Mouse (Mus musculus): Measurements from ENCODE around the gene Hist1h2ai. TPM values are rescaled to one million over a fixed set of nuclear protein-coding genes. Genes with fewer than 3 reads are reported as not detected.

The Hist1h2ai gene
- not detected for polyA plus RNA-seq (2017; shearing (Covaris generic))

GRCm38 (mm10) chr13:21715864-21716539 is at the start of gene Hist1h2ai, which contains the start of gene Hist1h2bl:
TSS of gene Hist1h2ai (plus strand) at chr13:21716422.
TSS of gene Hist1h2bl (minus strand) at chr13:21716143.

DNA sequence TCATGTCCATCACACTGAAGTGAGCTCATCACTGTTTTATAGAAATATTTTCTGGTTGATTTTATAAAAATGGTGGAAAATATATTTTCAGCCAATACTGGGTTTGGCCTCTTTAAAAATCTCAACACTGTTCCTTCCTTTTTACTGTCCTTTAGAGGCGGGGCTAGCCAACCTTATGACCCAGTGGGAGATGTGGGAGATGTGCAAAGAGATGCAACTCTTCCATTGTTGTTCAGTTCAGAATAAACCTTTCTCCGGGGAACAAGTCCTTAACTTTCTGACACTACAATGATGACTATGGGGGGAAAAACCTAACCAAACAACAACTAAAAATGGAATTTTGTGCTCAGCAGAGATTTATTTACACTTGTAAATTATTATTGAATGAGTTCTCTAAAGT is 38.9 kb upstream of the Hist1h2ai start, which contains the start of gene Olfr1360:
TSS of gene Olfr1360 (minus strand) at position 101 of the 400 bp plus-strand sequence.

GRCm38 (mm10) chr13:21697811-21698210 is 18.4 kb upstream of the Hist1h2ai start, which contains the start of gene Olfr1359:
TSS of gene Olfr1359 (plus strand) at chr13:21698111.

GRCm38 (mm10) chr13:21717397-21718357 is 1.5 kb downstream of the Hist1h2ai start, which contains the start of gene Hist1h3h:
TSS of gene Hist1h3h (plus strand) at chr13:21717659.

GRCm38 (mm10) chr13:21721757-21722372 is 5.6 kb downstream of the Hist1h2ai start, which contains the start of gene Hist1h2bm:
TSS of gene Hist1h2bm (plus strand) at chr13:21722044.

DNA sequence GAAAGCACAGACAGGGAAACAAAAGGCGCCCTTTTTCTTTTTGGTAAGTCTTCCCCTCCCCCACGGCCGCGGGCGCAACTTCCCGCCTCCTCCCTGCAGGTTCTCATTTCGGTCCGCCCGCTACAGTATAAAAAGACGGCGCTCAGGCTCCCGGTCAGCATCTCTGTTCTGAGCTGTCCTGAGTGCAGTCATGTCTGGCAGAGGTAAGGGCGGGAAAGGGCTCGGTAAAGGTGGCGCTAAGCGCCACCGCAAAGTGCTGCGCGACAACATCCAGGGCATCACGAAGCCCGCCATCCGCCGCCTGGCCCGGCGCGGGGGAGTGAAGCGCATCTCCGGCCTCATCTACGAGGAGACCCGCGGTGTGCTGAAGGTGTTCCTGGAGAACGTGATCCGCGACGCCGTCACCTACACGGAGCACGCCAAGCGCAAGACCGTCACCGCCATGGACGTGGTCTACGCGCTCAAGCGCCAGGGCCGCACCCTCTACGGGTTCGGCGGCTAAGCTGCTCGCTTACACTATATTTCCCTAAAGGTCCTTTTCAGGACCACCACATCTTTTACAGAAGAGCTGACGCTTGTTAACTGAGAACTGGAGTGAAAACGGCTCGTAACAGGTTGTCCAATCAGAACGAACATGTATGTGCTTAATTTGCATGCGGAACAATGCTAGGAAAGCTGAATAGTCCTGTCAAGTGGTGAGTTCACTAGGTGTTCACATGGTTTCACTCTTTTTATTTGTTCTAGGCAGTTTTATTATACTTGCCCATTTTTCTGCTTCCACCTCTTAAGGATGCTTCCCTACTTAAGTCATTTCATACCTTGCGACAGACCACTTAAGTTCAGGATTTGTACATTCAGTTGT is 18.9 kb downstream of the Hist1h2ai start, which contains the start of gene Hist1h4j:
TSS of gene Hist1h4j (plus strand) at position 159 of the 862 bp plus-strand sequence.

GRCm38 (mm10) chr13:21750159-21751017 is 34.2 kb downstream of the Hist1h2ai start, which contains the start of gene Hist1h4k:
TSS of gene Hist1h4k (minus strand) at chr13:21750505.

DNA sequence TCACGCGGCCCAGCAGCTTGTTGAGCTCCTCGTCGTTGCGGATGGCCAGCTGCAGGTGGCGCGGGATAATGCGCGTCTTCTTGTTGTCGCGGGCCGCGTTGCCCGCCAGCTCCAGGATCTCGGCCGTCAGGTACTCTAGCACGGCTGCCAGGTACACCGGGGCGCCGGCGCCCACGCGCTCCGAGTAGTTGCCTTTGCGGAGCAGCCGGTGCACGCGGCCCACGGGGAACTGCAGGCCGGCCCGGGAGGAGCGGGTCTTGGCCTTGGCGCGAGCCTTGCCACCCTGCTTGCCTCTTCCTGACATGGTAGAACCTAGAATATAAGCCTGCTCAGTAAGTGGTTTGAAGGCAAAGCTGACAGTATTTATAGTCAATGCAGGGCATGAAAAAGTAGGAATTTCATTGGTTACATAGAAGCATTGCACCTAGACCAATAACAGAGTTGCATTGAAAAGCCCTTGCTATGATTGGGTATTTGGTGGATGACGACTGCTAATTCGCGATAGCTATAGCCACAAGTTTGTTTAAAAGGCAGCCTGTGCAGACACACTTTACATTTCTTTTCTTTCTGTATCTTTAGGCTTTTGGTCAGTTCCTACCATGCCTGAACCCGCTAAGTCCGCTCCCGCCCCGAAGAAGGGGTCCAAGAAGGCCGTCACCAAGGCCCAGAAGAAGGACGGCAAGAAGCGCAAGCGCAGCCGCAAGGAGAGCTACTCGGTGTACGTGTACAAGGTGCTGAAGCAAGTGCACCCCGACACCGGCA is 37.5 kb downstream of the Hist1h2ai start, which contains the start of the genes Hist1h2ak and Hist1h2bn:
TSS of gene Hist1h2ak (minus strand) at position 304 of the 762 bp plus-strand sequence.
TSS of gene Hist1h2bn (plus strand) at position 600 of the 762 bp plus-strand sequence.

Other genes starting within 250 kb of the Hist1h2ai start
- not detected for gene Nkapl, start 247.9 kb upstream of the Hist1h2ai start, polyA plus RNA-seq (2017; shearing (Covaris generic))
- gene Zkscan4, start 237.5 kb upstream of the Hist1h2ai start, polyA plus RNA-seq (2017; shearing (Covaris generic)), result not detected
- gene Gm10065, start 237.0 kb upstream of the Hist1h2ai start, polyA plus RNA-seq (2017; shearing (Covaris generic)), result not detected
- 0.55 TPM for gene AK157302, start 221.2 kb upstream of the Hist1h2ai start, polyA plus RNA-seq (2017; shearing (Covaris generic))
- gene Gm11273, start 215.0 kb upstream of the Hist1h2ai start, polyA plus RNA-seq (2017; shearing (Covaris generic)), result 3.5 TPM
- 3.1 TPM for gene Zkscan8, start 185.3 kb upstream of the Hist1h2ai start, polyA plus RNA-seq (2017; shearing (Covaris generic))
- 0.11 TPM for gene Olfr1366, start 173.6 kb upstream of the Hist1h2ai start, polyA plus RNA-seq (2017; shearing (Covaris generic))
- gene Olfr1535, start 156.5 kb upstream of the Hist1h2ai start, polyA plus RNA-seq (2017; shearing (Covaris generic)), result not detected
- not detected for gene Olfr1364, start 134.7 kb upstream of the Hist1h2ai start, polyA plus RNA-seq (2017; shearing (Covaris generic))
- not detected for gene Olfr1362, start 102.4 kb upstream of the Hist1h2ai start, polyA plus RNA-seq (2017; shearing (Covaris generic))
- gene Olfr11, start 73.9 kb upstream of the Hist1h2ai start, polyA plus RNA-seq (2017; shearing (Covaris generic)), result not detected
- gene Olfr1361, start 53.0 kb upstream of the Hist1h2ai start, polyA plus RNA-seq (2017; shearing (Covaris generic)), result not detected
- not detected for gene Olfr1360, start 39.0 kb upstream of the Hist1h2ai start, polyA plus RNA-seq (2017; shearing (Covaris generic))
- not detected for gene Olfr1359, start 18.3 kb upstream of the Hist1h2ai start, polyA plus RNA-seq (2017; shearing (Covaris generic))
- not detected for gene Hist1h2bl, start 279 bp upstream of the Hist1h2ai start, polyA plus RNA-seq (2017; shearing (Covaris generic))
- gene Hist1h3h, start 1.2 kb downstream of the Hist1h2ai start, polyA plus RNA-seq (2017; shearing (Covaris generic)), result 1.7 TPM
- gene Hist1h2bm, start 5.6 kb downstream of the Hist1h2ai start, polyA plus RNA-seq (2017; shearing (Covaris generic)), result not detected
- 1.1 TPM for gene Hist1h4j, start 18.6 kb downstream of the Hist1h2ai start, polyA plus RNA-seq (2017; shearing (Covaris generic))
- 10.0 TPM for gene Hist1h4k, start 34.1 kb downstream of the Hist1h2ai start, polyA plus RNA-seq (2017; shearing (Covaris generic))
- gene Hist1h2ak, start 37.4 kb downstream of the Hist1h2ai start, polyA plus RNA-seq (2017; shearing (Covaris generic)), result 4.1 TPM
- gene Hist1h2bn, start 37.7 kb downstream of the Hist1h2ai start, polyA plus RNA-seq (2017; shearing (Covaris generic)), result 2.5 TPM
- 0.97 TPM for gene Hist1h1b, start 64.2 kb downstream of the Hist1h2ai start, polyA plus RNA-seq (2017; shearing (Covaris generic))
- gene Hist1h3i, start 66.9 kb downstream of the Hist1h2ai start, polyA plus RNA-seq (2017; shearing (Covaris generic)), result 1.9 TPM
- 2.3 TPM for gene Hist1h2an, start 70.8 kb downstream of the Hist1h2ai start, polyA plus RNA-seq (2017; shearing (Covaris generic))
- not detected for gene Hist1h2bp, start 71.0 kb downstream of the Hist1h2ai start, polyA plus RNA-seq (2017; shearing (Covaris generic))
- gene Hist1h2bq, start 93.8 kb downstream of the Hist1h2ai start, polyA plus RNA-seq (2017; shearing (Covaris generic)), result 6.5 TPM
- 14.0 TPM for gene Hist1h2ao, start 94.0 kb downstream of the Hist1h2ai start, polyA plus RNA-seq (2017; shearing (Covaris generic))
- gene Hist1h4m, start 95.3 kb downstream of the Hist1h2ai start, polyA plus RNA-seq (2017; shearing (Covaris generic)), result 29.9 TPM
- gene Hist1h4n, start 115.8 kb downstream of the Hist1h2ai start, polyA plus RNA-seq (2017; shearing (Covaris generic)), result 31.0 TPM
- gene Hist1h2ap, start 117.1 kb downstream of the Hist1h2ai start, polyA plus RNA-seq (2017; shearing (Covaris generic)), result 68.0 TPM
- 6.1 TPM for gene Hist1h2br, start 117.3 kb downstream of the Hist1h2ai start, polyA plus RNA-seq (2017; shearing (Covaris generic))
- gene Zfp184, start 228.7 kb downstream of the Hist1h2ai start, polyA plus RNA-seq (2017; shearing (Covaris generic)), result 0.66 TPM